Mouse (Mus musculus) cortical plate, adult 2 months (tissue): Measurements from ENCODE around the gene Cldn5. TPM values are rescaled to one million over a fixed set of nuclear protein-coding genes. Genes with fewer than 3 reads are reported as not detected.

Source experiments
- H3K27ac ChIP-seq: fragments of 200-500 bp; 2 replicates; pipeline ENCODE4 v1.5.1; 2012; ENCODE audit warnings: low read length, control low read depth, inconsistent platforms; ENCODE audit not compliant: insufficient read depth
- H3K4me1 ChIP-seq: fragments of 200-500 bp; 2 replicates; pipeline ENCODE4 v1.6.1; 2011; ENCODE audit warnings: low read length; ENCODE audit not compliant: control insufficient read depth, insufficient read depth
- H3K4me3 ChIP-seq: fragments of 200-500 bp; 2 replicates; pipeline ENCODE4 v1.5.1; 2011; ENCODE audit warnings: mild to moderate bottlenecking, low read length, control low read depth; ENCODE audit not compliant: insufficient read depth
- CTCF ChIP-seq: fragments of 200-500 bp; IDR thresholded peaks from 2 replicates; pipeline ENCODE4 v1.5.1; 2011; ENCODE audit warnings: mild to moderate bottlenecking, control low read depth, low read length; ENCODE audit not compliant: insufficient read depth; ENCODE audit errors: extremely low read depth
- POLR2A ChIP-seq: fragments of 200-500 bp; IDR thresholded peaks from 2 replicates; pipeline ENCODE4 v1.6.1; 2011; ENCODE audit warnings: mild to moderate bottlenecking, low read length, control low read depth; ENCODE audit not compliant: insufficient read depth; ENCODE audit errors: extremely low read depth
- polyA plus RNA-seq: library from polyadenylated mRNA; depleted of rRNA; stranded (reverse); fragments of >200 nt; gene quantifications from 2 replicates; pipeline ENCODE4 v1.2.3, GENCODE M21; 2012; rRNA removed

Cldn5 gene
- polyA plus RNA-seq: 88.0 and 88.9 TPM in 2 replicates

GRCm38 (mm10) chr16:18776556-18777100 is at the start of gene Cldn5:
Cldn5 (plus strand) TSS chr16:18776847.
- TF ChIP-seq CTCF: no peak
- TF ChIP-seq POLR2A: no peak
- Histone ChIP-seq H3K4me3 (peak within 1 kb of the TSS; percentile 40), H3K4me1 (no peaks in the 10 kb centered on the region), H3K27ac (peak within 1 kb of the TSS; percentile 45)

GRCm38 (mm10) chr16:18727536-18728499 is 48.8 kb upstream of the Cldn5 start:
- Histone ChIP-seq H3K4me3 (no peak overlapping the region), H3K4me1 (no peaks in the 10 kb centered on the region), H3K27ac (no peak overlapping the region)
- TF ChIP-seq CTCF (no peak), POLR2A (no peak)

GRCm38 (mm10) chr16:18729185-18729584 is 47.5 kb upstream of the Cldn5 start:
- Histone ChIP-seq H3K4me1 (no peaks in the 10 kb centered on the region), H3K4me3 (no peak overlapping the region), H3K27ac (no peak overlapping the region)
- TF ChIP-seq CTCF (no peak), POLR2A (no peak)

GRCm38 (mm10) chr16:18730640-18731039 is 46.0 kb upstream of the Cldn5 start:
- no peak overlapping the region for H3K27ac ChIP-seq
- TF ChIP-seq CTCF (no peak), POLR2A (no peak)
- no peaks in the 10 kb centered on the region for H3K4me1 ChIP-seq
- no peak overlapping the region for H3K4me3 ChIP-seq

- 0 out of 2 replicates have a peak overlapping the region, but pooled peaks have one; percentile 2 for H3K27ac ChIP-seq
- TF ChIP-seq CTCF: no peak
- TF ChIP-seq POLR2A: no peak
- no peaks in the 10 kb centered on the region for H3K4me1 ChIP-seq
- H3K4me3 ChIP-seq: peak overlapping the region; percentile 25
Observed at GRCm38 (mm10) chr16:18733100-18733956, 43.3 kb upstream of the Cldn5 start.

- TF ChIP-seq CTCF (no peak), POLR2A (no peak)
- no peak overlapping the region for H3K27ac ChIP-seq
- H3K4me3 ChIP-seq: no peak overlapping the region
- H3K4me1 ChIP-seq: no peaks in the 10 kb centered on the region
Observed at GRCm38 (mm10) chr16:18738303-18738702, 38.3 kb upstream of the Cldn5 start.

GRCm38 (mm10) chr16:18746268-18747122 is 30.2 kb upstream of the Cldn5 start:
- no peak overlapping the region for H3K4me3 ChIP-seq
- H3K4me1 ChIP-seq: no peaks in the 10 kb centered on the region
- TF ChIP-seq CTCF (no peak), POLR2A (no peak)
- no peak overlapping the region for H3K27ac ChIP-seq

- TF ChIP-seq POLR2A (no peak), CTCF (no peak)
- Histone ChIP-seq H3K4me3 (no peak overlapping the region), H3K4me1 (no peaks in the 10 kb centered on the region)
Observed at GRCm38 (mm10) chr16:18751101-18751500, 25.5 kb upstream of the Cldn5 start.

More at GRCm38 (mm10) chr16:18751101-18751500, 25.5 kb upstream of the Cldn5 start:
- no peak overlapping the region for H3K27ac ChIP-seq
